Mouse (Mus musculus) heart, adult 2 months (tissue): ENCODE data around the gene Ephb1.

Experiments
- CTCF ChIP-seq: fragments of 200-600 bp; IDR thresholded peaks from 2 replicates; pipeline ENCODE4 v1.8.1; 2022; ENCODE audit warnings: antibody characterized with exemption, mild to moderate bottlenecking, moderate library complexity
- POLR2A ChIP-seq: fragments of 200-500 bp; IDR thresholded peaks from 2 replicates; pipeline ENCODE4 v1.6.1; 2011; ENCODE audit warnings: mild to moderate bottlenecking, low read depth, low read length, control low read depth; ENCODE audit not compliant: insufficient read depth

GRCm38 (mm10) chr9:102249124-102249816, 105.2 kb downstream of the Ephb1 start:
- no peak for TF ChIP-seq CTCF
- no peak for TF ChIP-seq POLR2A
